Comparison of ENCODE assay signal across 7 mouse cellular contexts in the genomic region with DNA sequence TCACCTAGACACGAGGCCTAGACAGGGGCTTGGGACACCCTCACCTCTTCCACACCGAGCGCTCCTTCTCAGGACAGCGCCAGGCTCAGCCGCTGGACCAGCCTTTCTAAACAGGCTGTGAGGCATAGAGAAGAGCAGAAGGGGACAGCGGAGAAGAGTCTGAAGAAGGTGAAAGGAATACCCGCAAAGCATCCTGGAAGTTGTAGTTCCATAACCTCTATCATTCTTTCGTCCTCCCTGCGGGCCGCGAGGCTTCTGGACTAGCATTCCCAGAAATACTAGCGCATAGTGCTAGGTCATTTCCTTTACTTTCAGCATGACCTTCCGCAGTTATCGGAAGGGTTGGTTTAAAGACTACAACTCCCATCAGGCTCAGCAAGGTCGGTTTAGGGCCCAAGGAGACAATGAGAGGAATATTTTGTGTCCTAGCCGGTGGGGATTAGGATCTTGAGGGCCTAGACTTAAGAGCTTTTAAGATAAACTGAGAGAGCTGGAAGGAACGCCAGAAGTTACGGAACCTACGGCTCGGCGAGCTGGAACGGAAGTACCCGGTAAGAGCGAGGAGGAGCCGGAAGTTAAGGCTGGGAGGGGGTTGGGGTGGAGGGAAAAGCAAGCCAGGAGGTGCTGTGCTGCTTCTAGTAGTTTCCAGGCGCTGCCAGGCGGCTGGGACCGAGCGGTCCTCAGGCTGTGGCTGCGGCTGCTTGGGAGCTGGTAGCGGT. TPM values are rescaled to one million over a fixed set of nuclear protein-coding genes. Genes with fewer than 3 reads are reported as not detected.
DNase-seq lines count a peak whose midpoint lies in the region; ATAC-seq lines count a peak whose summit lies in the region.

A gene (minus strand): TSS at position 149 of the 719 bp plus-strand sequence.
A gene (plus strand): TSS at position 372 of the 719 bp plus-strand sequence.

- peaks cover 8% of the 10 kb centered on the region; the same call in 1 of the 2 replicates for H3K36me3 ChIP-seq in intestine, embryonic 16.5 days (ENCODE audit: control insufficient read depth, insufficient read depth, low read length)
- peaks cover 16% of the 10 kb centered on the region for H3K36me3 ChIP-seq in midbrain, embryonic 11.5 days (ENCODE audit: control insufficient read depth, insufficient read depth, low read length)

- intact Hi-C loops in left cerebral cortex, postnatal 36 days (cut with DNase I) = loop anchor here (10.0 kb wide), 1 partner anchor 69 kb away; no protein-coding TSS in a partner anchor

- peak; percentile 88 for DNase-seq in adrenal gland, postnatal 10 days
- peak; percentile 92 for DNase-seq in embryo, embryonic 9.5 days (ENCODE audit: extremely low spot score)
- DNase-seq in gastrocnemius, postnatal 4 days (ENCODE audit: low spot score in 2 of 2) = peak; percentile 46 to 83
- DNase-seq in left cerebral cortex, postnatal 36 days (ENCODE audit: low spot score in 2 of 2) = peak; percentile 89 to 91
- peak; percentile 99 for DNase-seq in midbrain, embryonic 11.5 days (ENCODE audit: low spot score, missing footprints)
- peak; percentile 92 for DNase-seq in skeletal muscle tissue, adult 2 months (ENCODE audit: low read depth, low spot score)

- H3K27me3 ChIP-seq in intestine, embryonic 16.5 days (replicated peaks; ENCODE audit: control insufficient read depth, insufficient read depth, low read length) = no peaks in the 10 kb centered on the region
- H3K27me3 ChIP-seq in midbrain, embryonic 11.5 days (ENCODE audit: control insufficient read depth, insufficient read depth, low read length) = no peaks in the 10 kb centered on the region

- peak within 1 kb of the TSS; percentile 88 for H3K4me3 ChIP-seq in intestine, embryonic 16.5 days (ENCODE audit: low read length)
- peak within 1 kb of the TSS; percentile 80 for H3K4me3 ChIP-seq in midbrain, embryonic 11.5 days (ENCODE audit: low read depth, low read length)

- peak; percentile 98 for ATAC-seq in intestine, embryonic 16.5 days
- ATAC-seq in midbrain, embryonic 11.5 days (ENCODE audit: low FRiP score) = peak; percentile 97

- whole genome bisulfite sequencing in intestine, embryonic 16.5 days = under 1% methylated on average over 31 of the region's 31 CpGs
- WGBS in midbrain, embryonic 11.5 days = under 1% methylated on average over 31 of the region's 31 CpGs

- peak within 1 kb of the TSS; percentile 90 for H3K27ac ChIP-seq in intestine, embryonic 16.5 days (ENCODE audit: low read length)
- peak within 1 kb of the TSS; percentile 80 for H3K27ac ChIP-seq in midbrain, embryonic 11.5 days (ENCODE audit: low read depth, low read length)

- H3K4me2 ChIP-seq in intestine, embryonic 16.5 days (ENCODE audit: low read depth, low read length) = peak within 1 kb of the TSS; percentile 73
- H3K4me2 ChIP-seq in midbrain, embryonic 11.5 days = peak within 1 kb of the TSS; percentile 87

- peak within 1 kb of the TSS; percentile 92 for H3K9ac ChIP-seq in intestine, embryonic 16.5 days (ENCODE audit: low read depth, low read length)
- peak within 1 kb of the TSS; percentile 92 for H3K9ac ChIP-seq in midbrain, embryonic 11.5 days (ENCODE audit: low read length)

- H3K9me3 ChIP-seq in intestine, embryonic 16.5 days (ENCODE audit: control insufficient read depth, low read length) = no peaks in the 10 kb centered on the region
- H3K9me3 ChIP-seq in midbrain, embryonic 11.5 days (ENCODE audit: control insufficient read depth, low read length) = no peaks in the 10 kb centered on the region

- peaks cover 10% of the 10 kb centered on the region for H3K4me1 ChIP-seq in intestine, embryonic 16.5 days (ENCODE audit: control insufficient read depth, insufficient read depth, low read length)
- peaks cover 10% of the 10 kb centered on the region for H3K4me1 ChIP-seq in midbrain, embryonic 11.5 days (ENCODE audit: control insufficient read depth, insufficient read depth, low read length)

RNA-seq across cellular contexts. Expression of the first gene that starts in this region (rescaled TPM):
- 10 to 100 TPM; 34.2 to 40.2 TPM for total RNA-seq in adrenal gland, postnatal 10 days (2021)
- total RNA-seq in gastrocnemius, postnatal 4 days (2021) = 10 to 100 TPM; 18.1 to 20.7 TPM
- polyA plus RNA-seq in intestine, embryonic 16.5 days (2015; fragmentation: Nextera tagmentation; extraction: Ambion mirVana) = 40.8 and 42.4 TPM in 2 replicates
- 10 to 100 TPM; 52.1 to 58.6 TPM for total RNA-seq in left cerebral cortex, postnatal 36 days (2021)
- polyA plus RNA-seq in midbrain, embryonic 11.5 days (2014; fragmentation: Nextera tagmentation; extraction: Ambion mirVana) = 59.6 and 64.5 TPM in 2 replicates

RNA-seq across cellular contexts. Expression of the second gene that starts in this region (rescaled TPM):
- total RNA-seq in adrenal gland, postnatal 10 days (2021) = 100 to 1,000 TPM; 117 TPM
- 100 to 1,000 TPM; 102 to 104 TPM for total RNA-seq in gastrocnemius, postnatal 4 days (2021)
- 196 and 225 TPM in 2 replicates for polyA plus RNA-seq in intestine, embryonic 16.5 days (2015; fragmentation: Nextera tagmentation; extraction: Ambion mirVana)
- total RNA-seq in left cerebral cortex, postnatal 36 days (2021) = 100 to 1,000 TPM; 173 to 174 TPM
- polyA plus RNA-seq in midbrain, embryonic 11.5 days (2014; fragmentation: Nextera tagmentation; extraction: Ambion mirVana) = 215 and 230 TPM in 2 replicates

Comparison
In these comparisons a context has a peak if more than half of its experiments do, and no peak if none do; other contexts are left out.
1. Peak in every context shown above with its lines: DNase-seq, ATAC-seq, H3K4me3 ChIP-seq and H3K27ac ChIP-seq.